Mouse (Mus musculus) erythroblast, embryonic 14.5 days (primary cell): ENCODE measurements around the gene Olfr549.

ENCODE experiments used
- GATA1 ChIP-seq: IDR thresholded peaks from 2 replicates; pipeline ENCODE4 v1.6.1; 2012; ENCODE audit warnings: low read length, inconsistent platforms, mixed read lengths
- TAL1 ChIP-seq: IDR thresholded peaks from 3 replicates; pipeline ENCODE4 v1.6.1; 2012; ENCODE audit warnings: low read length, inconsistent platforms, mixed read lengths

GRCm38 (mm10) chr7:102516261-102517050 is 33.2 kb upstream of the Olfr549 start:
- no peak for TF ChIP-seq TAL1
- no peak for TF ChIP-seq GATA1
